Comparison of ENCODE assay signal across 17 mouse cellular contexts in genomic region chr2:84761309-84761708, GRCm38 (mm10). TPM values are rescaled to one million over a fixed set of nuclear protein-coding genes. Genes with fewer than 3 reads are reported as not detected.
"Had no signal": no experiment of that assay in that cellular context is flagged by ENCODE, and none has a peak within 500 bp of the region (broad histone marks: within the 10 kb centered on the region; RNA-seq: fewer than 3 reads in every experiment).

No protein-coding gene starts in this region.

- H3K4me1 ChIP-seq: midbrain, embryonic 13.5 days; midbrain, embryonic 15.5 days; neural tube, embryonic 12.5 days; stomach, embryonic 15.5 days had no signal

- ATAC-seq: midbrain, embryonic 13.5 days; midbrain, embryonic 15.5 days had no signal

- H3K9me3 ChIP-seq: midbrain, embryonic 10.5 days; midbrain, embryonic 13.5 days; midbrain, embryonic 15.5 days; neural tube, embryonic 12.5 days; stomach, embryonic 15.5 days had no signal

- H3K27ac ChIP-seq: liver, embryonic 14.5 days; midbrain, embryonic 10.5 days; midbrain, embryonic 13.5 days; midbrain, embryonic 15.5 days; neural tube, embryonic 12.5 days; stomach, embryonic 15.5 days; stomach, postnatal 0 days had no signal

- H3K4me3 ChIP-seq: midbrain, embryonic 10.5 days; midbrain, embryonic 13.5 days; midbrain, embryonic 15.5 days; neural tube, embryonic 12.5 days; stomach, embryonic 15.5 days had no signal

- DNase-seq: lung, adult 18-20 months; lung, embryonic 14.5 days; lung, postnatal 4 days; right cerebral cortex, postnatal 14 days; thymus, adult 2 months; thymus, postnatal 25 days; thymus, postnatal 4 days had no signal

- H3K4me2 ChIP-seq: lung, embryonic 14.5 days; midbrain, embryonic 13.5 days; midbrain, embryonic 15.5 days; neural tube, embryonic 12.5 days; stomach, embryonic 15.5 days had no signal

- H3K36me3 ChIP-seq: midbrain, embryonic 15.5 days; stomach, embryonic 15.5 days had no signal

- H3K9ac ChIP-seq: liver, embryonic 14.5 days; lung, embryonic 14.5 days; midbrain, embryonic 13.5 days; midbrain, embryonic 15.5 days; neural tube, embryonic 12.5 days; stomach, embryonic 15.5 days had no signal

- H3K27me3 ChIP-seq: midbrain, embryonic 13.5 days; midbrain, embryonic 15.5 days; neural tube, embryonic 12.5 days; stomach, embryonic 15.5 days had no signal

RNA-seq across cellular contexts. Expression of gene Serping1, which starts 13.9 kb away (rescaled TPM):
- total RNA-seq: megakaryocyte-erythroid progenitor cell, adult 5-6 weeks; neutrophil, adult 5-6 weeks had no signal

RNA-seq across cellular contexts. Expression of gene Gm19426, which starts 17.9 kb away (rescaled TPM):
- total RNA-seq: megakaryocyte, adult 5-6 weeks; neutrophil, adult 5-6 weeks had no signal
